Mouse (Mus musculus) neural tube, embryonic 11.5 days (tissue): ENCODE results near the gene Lrrc20. TPM values are rescaled to one million over a fixed set of nuclear protein-coding genes. Genes with fewer than 3 reads are reported as not detected.

Source experiments
- ATAC-seq: fragments of 200-750 bp; cut with Nextera tagmentation; 2 replicates; pipeline ENCODE4 v1.8.0; 2017; ENCODE audit warnings: moderate number of reproducible peaks, mild to moderate bottlenecking, moderate TSS enrichment, moderate library complexity; ENCODE audit not compliant: insufficient read depth, low FRiP score, low TSS enrichment
- DNase-seq: peaks from one replicate; pipeline ENCODE4 v3.0.0-alpha.2; 2015; ENCODE audit warnings: low spot score
- H3K27ac ChIP-seq: fragments of 300-500 bp; sonication (generic); 2 replicates; pipeline ENCODE4 v1.5.1; 2014; ENCODE audit warnings: low read depth, mild to moderate bottlenecking, low read length
- H3K27me3 ChIP-seq: fragments of 300-500 bp; sonication (generic); 2 replicates; pipeline ENCODE4 v1.6.1; 2014; ENCODE audit warnings: mild to moderate bottlenecking, low read length, mixed read lengths; ENCODE audit not compliant: control insufficient read depth, insufficient read depth
- H3K36me3 ChIP-seq: fragments of 300-500 bp; sonication (generic); 2 replicates; pipeline ENCODE4 v1.6.1; 2014; ENCODE audit warnings: mild to moderate bottlenecking, low read length, moderate library complexity, mixed read lengths; ENCODE audit not compliant: control insufficient read depth, insufficient read depth
- H3K4me1 ChIP-seq: fragments of 300-500 bp; sonication (generic); 2 replicates; pipeline ENCODE4 v1.6.1; 2014; ENCODE audit warnings: low read length, mixed read lengths; ENCODE audit not compliant: control insufficient read depth, insufficient read depth
- H3K4me2 ChIP-seq: fragments of 300-500 bp; sonication (generic); 2 replicates; pipeline ENCODE4 v1.6.1; 2014; ENCODE audit warnings: low read depth, mild to moderate bottlenecking, moderate library complexity
- H3K4me3 ChIP-seq: fragments of 300-500 bp; sonication (generic); 2 replicates; pipeline ENCODE4 v1.5.1; 2014; ENCODE audit warnings: low read depth, low read length
- H3K9ac ChIP-seq: fragments of 300-500 bp; sonication (generic); 2 replicates; pipeline ENCODE4 v1.6.1; 2014; ENCODE audit warnings: mild to moderate bottlenecking, low read length
- H3K9me3 ChIP-seq: fragments of 300-500 bp; sonication (generic); 2 replicates; pipeline ENCODE4 v1.6.1; 2016; ENCODE audit warnings: low read length; ENCODE audit not compliant: control insufficient read depth
- WGBS: fragments of 180-500 bp; shearing (Covaris S2); extraction: QIAGEN DNeasy Blood & Tissue Kit; methylation state at CpG from one replicate; pipeline ENCODE4 v1.1.7; 2014; 5-methylcytosine and 5-hydroxymethylcytosine counted together
- polyA plus RNA-seq: library from polyadenylated mRNA; unstranded; fragments of >200 nt; fragmentation: Nextera tagmentation; extraction: Ambion mirVana; gene quantifications from 2 replicates; pipeline ENCODE4 v1.2.1, GENCODE M21; 2014

The Lrrc20 gene
- polyA plus RNA-seq, 1 experiment from 2014 or later: 10.3 TPM

- ATAC-seq: no peak
- WGBS: 96% methylated on average over 4 of the region's 4 CpGs
- H3K9me3 ChIP-seq: no peaks in the 10 kb centered on the region
Measured at GRCm38 (mm10) chr10:61479927-61480326, 4.3 kb downstream of the Lrrc20 start.

GRCm38 (mm10) chr10:61480488-61480887, 4.9 kb downstream of the Lrrc20 start:
- H3K27ac ChIP-seq: no peak overlapping the region

More at GRCm38 (mm10) chr10:61479927-61480326, 4.3 kb downstream of the Lrrc20 start:
- Histone ChIP-seq H3K9ac (no peak overlapping the region), H3K36me3 (no peaks in the 10 kb centered on the region), H3K27me3 (no peaks in the 10 kb centered on the region), H3K4me2 (no peak overlapping the region), H3K4me1 (0 out of 2 replicates have a peak, but pooled peaks cover under 1% of the 10 kb centered on the region), H3K27ac (no peak overlapping the region), H3K4me3 (no peak overlapping the region)
- no peak for DNase-seq

GRCm38 (mm10) chr10:61482771-61483170, 7.2 kb downstream of the Lrrc20 start:
- Histone ChIP-seq H3K9me3 (no peaks in the 10 kb centered on the region), H3K4me3 (no peak overlapping the region), H3K9ac (no peak overlapping the region), H3K4me2 (no peak overlapping the region), H3K27ac (no peak overlapping the region), H3K27me3 (no peaks in the 10 kb centered on the region), H3K4me1 (no peaks in the 10 kb centered on the region), H3K36me3 (no peaks in the 10 kb centered on the region)
- ATAC-seq (no peak), DNase-seq (no peak)
- WGBS: 92% methylated on average over 7 of the region's 7 CpGs

More at GRCm38 (mm10) chr10:61480488-61480887, 4.9 kb downstream of the Lrrc20 start:
- H3K4me2 ChIP-seq: no peak overlapping the region
- H3K27me3 ChIP-seq: no peaks in the 10 kb centered on the region
- 72% methylated on average over 1 of the region's 1 CpGs for WGBS
- no peak overlapping the region for H3K4me3 ChIP-seq
- no peaks in the 10 kb centered on the region for H3K36me3 ChIP-seq
- H3K9ac ChIP-seq: no peak overlapping the region
- H3K4me1 ChIP-seq: no peaks in the 10 kb centered on the region
- ATAC-seq (no peak), DNase-seq (no peak)
- no peaks in the 10 kb centered on the region for H3K9me3 ChIP-seq

GRCm38 (mm10) chr10:61484801-61485200, 9.2 kb downstream of the Lrrc20 start:
- H3K27ac ChIP-seq: no peak overlapping the region
- 74% methylated on average over 11 of the region's 11 CpGs for WGBS
- DNase-seq: no peak
- H3K36me3 ChIP-seq: no peaks in the 10 kb centered on the region
- no peaks in the 10 kb centered on the region for H3K27me3 ChIP-seq
- H3K4me1 ChIP-seq: no peaks in the 10 kb centered on the region
- no peak overlapping the region for H3K9ac ChIP-seq
- no peak overlapping the region for H3K4me3 ChIP-seq
- H3K9me3 ChIP-seq: no peaks in the 10 kb centered on the region
- ATAC-seq: no peak
- no peak overlapping the region for H3K4me2 ChIP-seq

- Histone ChIP-seq H3K27ac (no peak overlapping the region), H3K36me3 (no peaks in the 10 kb centered on the region), H3K4me2 (no peak overlapping the region), H3K4me3 (no peak overlapping the region), H3K27me3 (no peaks in the 10 kb centered on the region), H3K4me1 (no peaks in the 10 kb centered on the region), H3K9me3 (no peaks in the 10 kb centered on the region), H3K9ac (no peak overlapping the region)
- ATAC-seq (no peak), DNase-seq (no peak)
- WGBS: 84% methylated on average over 8 of the region's 8 CpGs
Measured at GRCm38 (mm10) chr10:61486551-61487339, 11.1 kb downstream of the Lrrc20 start.

GRCm38 (mm10) chr10:61488522-61489110, 13.0 kb downstream of the Lrrc20 start:
- WGBS: 83% methylated on average over 6 of the region's 6 CpGs
- no peaks in the 10 kb centered on the region for H3K27me3 ChIP-seq
- no peak overlapping the region for H3K27ac ChIP-seq
- no peak overlapping the region for H3K4me2 ChIP-seq
- no peaks in the 10 kb centered on the region for H3K9me3 ChIP-seq
- H3K4me1 ChIP-seq: no peaks in the 10 kb centered on the region
- DNase-seq (no peak), ATAC-seq (no peak)
- H3K9ac ChIP-seq: no peak overlapping the region
- no peaks in the 10 kb centered on the region for H3K36me3 ChIP-seq
- no peak overlapping the region for H3K4me3 ChIP-seq

DNA sequence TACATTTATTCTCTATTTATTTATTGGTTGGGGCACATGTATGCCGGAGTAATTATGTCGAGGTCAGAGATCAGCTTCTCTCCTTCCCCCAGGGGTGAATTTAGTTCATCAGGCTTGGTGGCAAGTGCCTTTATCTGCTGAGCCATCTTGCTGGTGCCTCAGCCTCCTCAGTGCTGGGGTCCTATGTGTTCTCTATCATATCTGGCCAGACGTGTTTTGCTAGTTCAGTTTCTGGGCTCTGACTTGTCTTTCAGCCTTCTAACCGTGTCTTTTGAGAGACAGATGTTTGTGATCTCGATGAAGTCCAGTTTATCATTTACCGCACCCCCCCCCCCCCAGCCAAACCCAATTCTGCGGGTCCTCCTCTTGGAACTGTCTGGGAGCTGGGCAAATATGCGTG, 16.0 kb downstream of the Lrrc20 start:
- no peak overlapping the region for H3K4me2 ChIP-seq
- H3K9me3 ChIP-seq: no peaks in the 10 kb centered on the region
- DNase-seq (no peak), ATAC-seq (no peak)
- H3K36me3 ChIP-seq: no peaks in the 10 kb centered on the region
- H3K4me1 ChIP-seq: no peaks in the 10 kb centered on the region
- no peak overlapping the region for H3K27ac ChIP-seq
- no peaks in the 10 kb centered on the region for H3K27me3 ChIP-seq
- WGBS: 62% methylated on average over 8 of the region's 8 CpGs
- H3K9ac ChIP-seq: no peak overlapping the region
- no peak overlapping the region for H3K4me3 ChIP-seq

DNA sequence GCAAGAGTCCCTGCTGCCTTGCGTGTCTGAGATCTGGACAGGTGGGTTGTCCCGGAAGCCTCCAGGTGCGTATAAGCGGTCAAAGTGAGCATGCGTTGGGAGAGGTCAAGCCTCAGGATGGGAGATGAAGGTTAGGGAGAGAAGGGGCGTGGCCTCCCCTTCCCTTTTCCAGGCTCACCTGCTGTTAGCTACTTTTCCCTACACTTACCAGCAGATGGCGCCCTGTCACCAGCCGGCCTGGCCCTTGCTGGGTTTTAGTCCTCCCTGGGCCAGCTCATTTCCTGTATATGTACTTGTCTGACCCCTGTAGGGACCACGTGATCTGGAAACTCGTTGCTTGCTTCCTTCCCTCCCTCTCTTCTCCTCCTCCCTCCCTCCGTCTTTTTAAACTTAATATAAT, 16.4 kb downstream of the Lrrc20 start:
- Histone ChIP-seq H3K27me3 (no peaks in the 10 kb centered on the region), H3K4me2 (no peak overlapping the region), H3K36me3 (no peaks in the 10 kb centered on the region), H3K27ac (no peak overlapping the region), H3K4me1 (no peaks in the 10 kb centered on the region), H3K4me3 (no peak overlapping the region), H3K9ac (no peak overlapping the region), H3K9me3 (no peaks in the 10 kb centered on the region)
- DNase-seq (peak; percentile 84), ATAC-seq (peak; percentile 41; the same call in 1 of the 2 replicates)
- WGBS: 9% methylated on average over 11 of the region's 11 CpGs

DNA sequence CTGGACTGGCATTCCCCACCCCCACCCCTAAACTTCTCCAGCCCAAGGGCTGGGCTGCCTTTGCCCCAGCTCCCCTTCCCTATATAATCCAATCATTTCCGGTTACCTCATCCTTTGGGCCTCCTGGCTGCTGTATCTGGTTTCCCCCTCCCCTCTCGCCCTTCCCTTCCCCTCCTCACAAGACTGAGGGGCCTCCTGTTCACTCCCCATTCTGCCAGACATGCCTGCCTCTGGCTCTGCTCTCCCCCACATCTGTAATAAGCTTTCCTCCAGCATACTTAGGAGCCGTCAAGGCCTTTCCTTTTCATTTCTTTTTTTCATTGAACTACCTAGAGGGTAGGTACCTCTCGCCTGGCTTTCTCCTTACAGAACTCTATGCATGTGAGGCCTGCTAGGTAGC, 19.9 kb downstream of the Lrrc20 start:
- 65% methylated on average over 4 of the region's 4 CpGs for WGBS
- DNase-seq: no peak

More for the DNA sequence above, 19.9 kb downstream of the Lrrc20 start:
- Histone ChIP-seq H3K9ac (no peak overlapping the region), H3K36me3 (no peaks in the 10 kb centered on the region), H3K4me3 (no peak overlapping the region), H3K4me2 (no peak overlapping the region), H3K27ac (no peak overlapping the region), H3K4me1 (no peaks in the 10 kb centered on the region), H3K27me3 (no peaks in the 10 kb centered on the region), H3K9me3 (no peaks in the 10 kb centered on the region)
- ATAC-seq: no peak
